Mouse (Mus musculus): ENCODE measurements around the gene Arhgap1. TPM values are rescaled to one million over a fixed set of nuclear protein-coding genes. Genes with fewer than 3 reads are reported as not detected.

Gene Arhgap1
- polyA plus RNA-seq, 1 experiment = 72.1 TPM

DNA sequence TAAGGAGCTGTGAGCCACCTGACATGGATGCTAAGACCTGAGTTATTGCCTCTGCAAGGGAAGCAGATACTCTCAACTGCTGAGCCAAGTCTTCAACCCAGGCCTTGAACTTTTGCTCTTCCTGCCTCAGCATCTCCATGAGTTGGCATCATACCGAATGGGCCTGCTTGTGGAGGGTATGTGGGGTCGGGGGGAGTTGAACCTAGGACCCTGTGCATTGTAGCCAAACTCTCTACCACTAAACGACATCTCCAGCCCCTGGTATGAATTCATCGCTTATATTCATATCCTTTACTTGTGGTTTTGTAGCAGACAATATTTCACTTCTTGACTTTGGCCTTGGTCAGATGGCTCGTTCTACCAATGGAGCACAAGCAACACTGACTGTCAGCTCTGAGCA is 17.8 kb upstream of the Arhgap1 start:
- H3K27ac ChIP-seq (ENCODE audit: insufficient read depth, low read length) = no peak overlapping the region
- H3K4me1 ChIP-seq (ENCODE audit: control insufficient read depth, insufficient read depth, low read length) = 0 out of 2 replicates have a peak, but pooled peaks cover 4% of the 10 kb centered on the region
- H3K4me3 ChIP-seq (ENCODE audit: insufficient read depth, low read length) = no peak overlapping the region
- no peak for TF ChIP-seq CTCF (IDR thresholded peaks at IDR 0.05; ENCODE audit: extremely low read depth, insufficient read depth, low read length)
- TF ChIP-seq POLR2A (IDR thresholded peaks at IDR 0.05; ENCODE audit: extremely low read depth, insufficient read depth, low read length) = no peak

DNA sequence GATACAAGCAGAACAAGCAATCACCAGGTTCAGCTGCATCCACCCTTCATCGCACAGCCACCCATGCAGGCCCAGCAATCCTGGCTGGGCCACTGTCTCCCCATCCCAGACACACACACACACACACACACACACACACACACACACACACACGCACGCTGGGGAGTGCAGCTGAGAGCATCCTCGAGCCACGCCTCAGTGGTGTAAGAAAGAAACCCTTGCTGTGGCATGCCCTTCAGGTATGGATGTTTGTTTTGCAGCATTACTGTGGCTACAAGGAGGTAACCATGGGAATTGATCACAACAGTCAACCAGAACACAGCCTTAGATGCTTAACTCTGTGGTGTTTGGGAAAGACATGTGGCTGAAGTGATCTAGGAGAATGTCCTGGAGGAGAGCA is 17.3 kb upstream of the Arhgap1 start:
- 0 out of 2 replicates have a peak, but pooled peaks cover 4% of the 10 kb centered on the region for H3K4me1 ChIP-seq (ENCODE audit: control insufficient read depth, insufficient read depth, low read length)
- H3K4me3 ChIP-seq (ENCODE audit: insufficient read depth, low read length) = no peak overlapping the region
- no peak overlapping the region for H3K27ac ChIP-seq (ENCODE audit: insufficient read depth, low read length)
- TF ChIP-seq POLR2A (IDR thresholded peaks at IDR 0.05; ENCODE audit: extremely low read depth, insufficient read depth, low read length) (no peak), CTCF (IDR thresholded peaks at IDR 0.05; ENCODE audit: extremely low read depth, insufficient read depth, low read length) (no peak)

DNA sequence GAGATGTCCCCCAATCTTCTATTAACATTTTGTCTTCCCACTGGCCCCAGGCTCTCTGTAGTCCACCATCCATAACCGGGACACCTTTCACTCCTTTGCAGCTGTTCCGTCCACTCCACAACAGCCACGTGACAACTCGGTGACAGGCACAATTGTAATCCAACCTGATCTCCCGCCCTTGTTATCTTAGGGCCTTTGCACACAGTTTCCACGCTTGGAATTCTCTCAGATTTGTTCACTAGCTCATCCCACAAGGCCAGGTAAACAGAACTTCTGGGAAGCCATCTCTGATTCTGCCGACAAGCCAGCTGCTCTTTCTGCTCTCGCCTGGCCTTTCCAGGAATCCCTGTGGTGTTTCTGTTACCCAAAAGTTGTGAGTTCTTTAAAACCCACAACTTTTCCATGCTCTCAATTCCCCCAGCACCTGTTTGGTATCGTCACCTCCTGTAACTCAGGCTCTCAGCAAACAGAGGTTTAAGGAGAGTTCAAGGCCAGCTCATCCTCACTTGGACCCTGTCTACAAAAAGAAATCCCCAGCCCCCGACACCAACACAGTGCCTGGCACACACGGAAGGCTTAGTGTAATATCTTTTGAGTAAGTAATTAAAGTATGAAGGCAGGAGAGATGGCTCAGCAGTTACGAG is 16.2 kb upstream of the Arhgap1 start:
- Histone ChIP-seq H3K27ac (ENCODE audit: insufficient read depth, low read length) (no peak overlapping the region), H3K4me1 (ENCODE audit: control insufficient read depth, insufficient read depth, low read length) (0 out of 2 replicates have a peak, but pooled peaks cover 4% of the 10 kb centered on the region), H3K4me3 (ENCODE audit: insufficient read depth, low read length) (no peak overlapping the region)
- no peak for TF ChIP-seq CTCF (IDR thresholded peaks at IDR 0.05; ENCODE audit: extremely low read depth, insufficient read depth, low read length)

DNA sequence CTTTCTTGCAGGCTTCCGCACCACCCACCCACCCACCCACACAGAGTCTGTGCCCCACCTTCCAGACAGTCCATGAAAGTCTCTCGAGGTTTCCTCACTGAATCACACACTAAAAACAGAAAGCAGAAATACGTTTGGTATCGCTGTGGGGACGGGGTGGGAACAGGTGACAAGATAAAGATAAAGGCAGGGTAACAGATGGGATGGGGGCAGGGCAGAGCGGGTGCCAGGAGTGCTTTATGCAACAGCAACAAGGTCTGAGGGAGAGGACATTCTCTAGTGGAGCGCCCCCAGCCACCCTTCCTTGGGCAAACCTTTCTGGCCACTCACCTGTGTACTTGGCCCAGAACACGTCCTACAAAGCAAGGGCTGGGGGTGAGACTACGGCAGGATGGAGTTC is 14.8 kb upstream of the Arhgap1 start:
- Histone ChIP-seq H3K4me1 (ENCODE audit: control insufficient read depth, insufficient read depth, low read length) (0 out of 2 replicates have a peak, but pooled peaks cover 4% of the 10 kb centered on the region), H3K4me3 (ENCODE audit: insufficient read depth, low read length) (no peak overlapping the region), H3K27ac (ENCODE audit: insufficient read depth, low read length) (no peak overlapping the region)
- TF ChIP-seq CTCF (IDR thresholded peaks at IDR 0.05; ENCODE audit: extremely low read depth, insufficient read depth, low read length) = no peak
- TF ChIP-seq POLR2A (IDR thresholded peaks at IDR 0.05; ENCODE audit: extremely low read depth, insufficient read depth, low read length) = no peak

DNA sequence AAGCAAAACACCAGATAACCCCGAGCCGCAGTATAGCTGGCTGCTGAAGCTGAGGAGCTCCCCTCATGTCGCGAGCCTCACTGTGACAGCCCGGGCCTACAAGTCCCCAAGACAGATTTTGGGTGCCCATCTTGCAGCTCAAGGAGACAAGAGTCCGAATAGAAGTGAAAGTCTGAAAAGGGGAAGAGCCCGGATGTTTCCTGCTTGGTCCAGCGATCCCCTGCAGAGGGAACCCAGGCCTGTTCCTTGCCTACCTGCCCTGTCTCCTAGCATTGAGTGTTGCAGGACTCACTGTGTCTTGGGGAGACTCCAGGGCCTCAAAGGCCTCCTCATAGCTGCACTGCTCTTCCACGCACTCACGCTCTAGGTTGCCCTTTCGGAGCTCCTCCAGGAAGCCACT is 14.2 kb upstream of the Arhgap1 start:
- no peak overlapping the region for H3K4me3 ChIP-seq (ENCODE audit: insufficient read depth, low read length)
- no peak overlapping the region for H3K27ac ChIP-seq (ENCODE audit: insufficient read depth, low read length)
- TF ChIP-seq POLR2A (IDR thresholded peaks at IDR 0.05; ENCODE audit: extremely low read depth, insufficient read depth, low read length) = no peak
- TF ChIP-seq CTCF (IDR thresholded peaks at IDR 0.05; ENCODE audit: extremely low read depth, insufficient read depth, low read length) = no peak
- 0 out of 2 replicates have a peak, but pooled peaks cover 4% of the 10 kb centered on the region for H3K4me1 ChIP-seq (ENCODE audit: control insufficient read depth, insufficient read depth, low read length)

DNA sequence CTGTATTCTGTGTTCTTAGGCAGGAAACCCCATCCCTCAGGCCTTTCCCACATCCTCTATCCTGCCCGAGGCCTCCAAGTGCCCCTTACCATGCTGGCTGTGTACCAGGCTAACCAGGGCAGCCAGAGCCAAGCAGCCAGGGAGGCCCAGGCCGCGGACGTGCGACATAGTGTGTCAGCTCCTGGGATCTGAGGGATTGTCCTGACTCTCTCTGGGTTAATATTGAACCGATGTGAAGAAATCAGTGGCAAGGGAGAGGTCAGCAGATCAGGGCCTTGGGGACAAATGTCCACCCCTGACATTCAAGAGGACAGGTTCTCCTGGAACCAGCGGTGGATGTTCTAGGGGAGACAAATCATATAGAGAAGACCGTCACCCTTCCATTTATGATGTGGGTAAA is 13.4 kb upstream of the Arhgap1 start, which contains the start of gene F2:
TSS of gene F2 (minus strand) at position 186 of the 400 bp plus-strand sequence.
- TF ChIP-seq POLR2A (IDR thresholded peaks at IDR 0.05; ENCODE audit: extremely low read depth, insufficient read depth, low read length) (no peak), CTCF (IDR thresholded peaks at IDR 0.05; ENCODE audit: extremely low read depth, insufficient read depth, low read length) (no peak)
- Histone ChIP-seq H3K4me1 (ENCODE audit: control insufficient read depth, insufficient read depth, low read length) (0 out of 2 replicates have a peak, but pooled peaks cover 4% of the 10 kb centered on the region), H3K27ac (ENCODE audit: insufficient read depth, low read length) (no peak within 1 kb of the TSS), H3K4me3 (ENCODE audit: insufficient read depth, low read length) (no peak within 1 kb of the TSS)

DNA sequence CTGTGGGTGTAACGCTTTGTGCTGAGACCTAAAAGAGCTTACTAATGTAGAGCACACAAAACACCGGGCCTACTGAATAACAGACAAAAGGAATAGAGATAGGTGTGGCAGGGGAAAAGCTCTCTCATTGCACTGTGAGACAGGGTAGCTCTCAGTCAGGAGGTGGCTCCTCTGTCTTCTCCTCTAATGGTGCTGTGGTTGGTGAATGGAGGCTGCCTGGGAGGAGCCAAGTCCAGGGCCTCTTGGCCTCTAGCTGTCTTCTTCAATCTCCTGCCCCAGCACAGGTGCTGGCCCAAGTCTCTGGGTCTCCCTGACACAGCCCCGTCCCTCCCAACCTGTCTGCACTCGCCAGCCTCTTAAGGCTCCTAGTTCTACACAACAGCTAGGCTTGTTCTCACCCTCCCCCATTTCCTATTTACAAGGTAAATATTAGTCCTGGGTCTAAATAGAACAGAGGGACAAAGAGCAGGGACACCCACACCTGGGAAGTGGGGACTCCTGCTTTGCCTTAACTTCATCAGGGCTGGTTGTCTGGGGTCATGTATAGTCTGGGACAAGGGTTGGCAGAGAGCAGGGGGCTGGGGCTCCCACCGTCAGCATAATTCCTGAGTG is 12.8 kb upstream of the Arhgap1 start:
- Histone ChIP-seq H3K4me3 (ENCODE audit: insufficient read depth, low read length) (no peak overlapping the region), H3K27ac (ENCODE audit: insufficient read depth, low read length) (no peak overlapping the region), H3K4me1 (ENCODE audit: control insufficient read depth, insufficient read depth, low read length) (0 out of 2 replicates have a peak, but pooled peaks cover 4% of the 10 kb centered on the region)
- TF ChIP-seq CTCF (IDR thresholded peaks at IDR 0.05; ENCODE audit: extremely low read depth, insufficient read depth, low read length) = no peak
- no peak for TF ChIP-seq POLR2A (IDR thresholded peaks at IDR 0.05; ENCODE audit: extremely low read depth, insufficient read depth, low read length)

DNA sequence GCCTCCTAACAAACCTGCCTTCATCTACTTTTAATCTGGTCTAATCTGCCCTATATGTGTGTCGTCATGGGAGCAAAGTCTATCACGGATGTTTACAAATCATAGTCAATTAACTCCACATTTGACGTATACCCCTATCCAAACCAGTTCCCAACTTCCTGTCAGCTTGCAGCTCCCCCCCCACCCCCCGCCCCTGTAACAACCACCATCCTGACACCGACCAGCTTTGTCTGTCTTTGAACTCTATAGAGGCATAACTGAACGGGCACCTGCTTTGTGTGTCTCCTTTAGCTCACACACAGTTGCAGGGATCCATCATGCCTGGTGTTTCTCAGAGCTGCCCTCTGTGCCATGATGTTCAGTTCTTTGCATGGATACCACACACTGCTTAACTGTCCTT is 10.7 kb upstream of the Arhgap1 start:
- Histone ChIP-seq H3K4me1 (ENCODE audit: control insufficient read depth, insufficient read depth, low read length) (peaks cover 6% of the 10 kb centered on the region; the same call in 1 of the 2 replicates), H3K4me3 (ENCODE audit: insufficient read depth, low read length) (no peak overlapping the region), H3K27ac (ENCODE audit: insufficient read depth, low read length) (no peak overlapping the region)
- no peak for TF ChIP-seq CTCF (IDR thresholded peaks at IDR 0.05; ENCODE audit: extremely low read depth, insufficient read depth, low read length)
- no peak for TF ChIP-seq POLR2A (IDR thresholded peaks at IDR 0.05; ENCODE audit: extremely low read depth, insufficient read depth, low read length)

DNA sequence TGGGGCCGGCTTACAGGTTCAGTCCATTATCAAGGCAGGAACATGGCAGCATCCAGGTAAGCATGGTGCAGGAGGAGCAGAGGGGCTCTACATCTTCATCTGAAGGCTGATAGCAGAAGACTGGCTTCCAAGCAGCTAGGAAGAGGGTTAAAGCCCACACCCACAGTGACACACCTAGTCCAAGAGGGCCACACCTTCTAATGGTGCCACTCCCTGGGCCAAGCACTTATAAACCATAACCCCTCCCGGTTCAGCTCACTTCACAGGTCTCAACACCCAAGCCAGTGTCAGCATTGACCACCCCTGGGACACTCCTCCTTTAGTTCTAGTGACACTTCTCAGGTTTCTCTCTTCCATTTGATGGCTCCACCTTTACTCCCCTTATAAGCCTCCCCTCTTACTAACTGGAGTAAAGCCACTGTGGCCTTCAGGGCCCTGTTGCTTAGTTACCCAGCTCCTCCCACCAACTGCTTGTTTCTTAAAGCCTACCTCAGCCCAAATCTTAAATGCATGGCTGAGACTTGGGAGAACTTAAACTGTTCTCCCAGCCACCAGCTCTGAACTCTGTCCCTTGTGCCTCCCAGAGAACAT is 6.7 kb upstream of the Arhgap1 start:
- H3K4me3 ChIP-seq (ENCODE audit: insufficient read depth, low read length) = no peak overlapping the region
- H3K4me1 ChIP-seq (ENCODE audit: control insufficient read depth, insufficient read depth, low read length) = peaks cover 1% of the 10 kb centered on the region; the same call in 1 of the 2 replicates
- H3K27ac ChIP-seq (ENCODE audit: insufficient read depth, low read length) = no peak overlapping the region
- TF ChIP-seq CTCF (IDR thresholded peaks at IDR 0.05; ENCODE audit: extremely low read depth, insufficient read depth, low read length) (no peak), POLR2A (IDR thresholded peaks at IDR 0.05; ENCODE audit: extremely low read depth, insufficient read depth, low read length) (no peak)

Measured in cortical plate, adult 2 months (tissue).